Mouse (Mus musculus) bone marrow macrophage, adult 2 months (primary cell): ENCODE measurements around the gene Gdnf.

Source experiments
- CTCF ChIP-seq: IDR thresholded peaks from 2 replicates; pipeline ENCODE4 v1.5.1; 2012; ENCODE audit warnings: low read depth, mild to moderate bottlenecking, low read length, moderate library complexity
- POLR2A ChIP-seq: IDR thresholded peaks from 2 replicates; pipeline ENCODE4 v1.6.1; 2012; ENCODE audit warnings: mild to moderate bottlenecking, low read depth, low read length, borderline replicate concordance

DNA sequence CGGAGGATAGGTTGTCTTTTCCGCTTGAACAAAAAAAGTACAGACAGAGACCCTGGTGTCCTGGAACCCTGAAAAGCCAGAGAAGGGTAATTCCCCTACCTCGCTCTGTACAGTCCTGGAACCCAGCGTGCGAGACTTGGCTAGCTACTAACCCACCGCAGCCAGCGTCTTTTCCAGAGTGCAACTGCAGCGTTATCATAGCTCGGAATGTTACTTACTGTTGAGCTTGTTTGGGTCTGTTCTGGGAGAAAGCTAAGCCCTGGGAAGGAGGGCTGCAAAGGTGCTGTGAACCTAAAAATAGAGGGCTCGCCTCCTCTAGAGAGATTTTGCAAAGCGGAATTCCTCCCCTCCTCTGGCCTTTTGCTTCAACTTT lies 593 bp downstream of the Gdnf start:
- TF ChIP-seq CTCF = no peak
- no peak for TF ChIP-seq POLR2A
